Mouse (Mus musculus): ENCODE measurements around the gene Cela3b. TPM values are rescaled to one million over a fixed set of nuclear protein-coding genes. Genes with fewer than 3 reads are reported as not detected.

The Cela3b gene
- total and polyA plus RNA-seq, 3 experiments, result not detected

DNA sequence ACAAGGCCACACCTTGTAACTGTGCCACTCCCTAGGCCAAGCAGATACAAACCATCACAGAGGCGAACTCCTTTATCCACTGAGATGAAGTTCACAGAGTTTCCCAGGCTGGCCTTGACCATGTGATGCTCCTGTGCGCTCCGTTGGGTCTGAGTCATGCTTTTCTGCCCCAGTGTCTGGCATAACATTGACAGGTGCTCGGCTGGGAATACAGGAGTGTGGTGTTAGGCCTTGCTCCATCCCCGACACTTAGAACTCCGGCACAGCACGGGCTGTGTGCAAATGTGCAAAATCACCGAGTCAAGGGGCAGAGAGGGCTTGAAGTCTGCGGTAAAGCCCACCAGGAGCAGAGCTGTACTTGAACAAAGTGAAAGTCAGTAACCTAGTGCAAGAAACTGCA, 37.5 kb downstream of the Cela3b start:
- no peak for DNase-seq (ENCODE audit: extremely low read depth)
- H3K27me3 ChIP-seq (replicated peaks), result no peaks in the 10 kb centered on the region
- dilution Hi-C loops (cut with MboI; ENCODE audit: extremely low pct_ligation_motif_present, extremely low pct_unique_long_range_greater_than_20kb, low sequenced_read_pairs) (no loop called here), in situ Hi-C loops (cut with MboI; ENCODE audit: low pct_ligation_motif_present, low pct_unique_long_range_greater_than_20kb, low sequenced_read_pairs) (no loop called here)
- H3K79me2 ChIP-seq (replicated peaks; ENCODE audit: control insufficient read depth, extremely low read depth, insufficient read depth, poor library complexity, severe bottlenecking), result no peaks in the 10 kb centered on the region
- TF ChIP-seq TBP (conservative IDR thresholded peaks at IDR 0.05; ENCODE audit: low read depth, low read length) (no peak), MAFK (IDR thresholded peaks at IDR 0.05; ENCODE audit: insufficient replicate concordance, low read length) (no peak), MAZ (IDR thresholded peaks at IDR 0.05; ENCODE audit: low read depth, low read length) (no peak), JUND (conservative IDR thresholded peaks at IDR 0.05; ENCODE audit: low read depth, low read length) (no peak), USF2 (conservative IDR thresholded peaks at IDR 0.05; ENCODE audit: low read depth, low read length) (no peak), JUN (IDR thresholded peaks at IDR 0.05; ENCODE audit: insufficient read depth, low read depth, low read length) (no peak), PAX5 (IDR thresholded peaks at IDR 0.05; ENCODE audit: low read length) (no peak), GABPA (IDR thresholded peaks at IDR 0.05; ENCODE audit: insufficient replicate concordance, low read depth, low read length) (no peak)
- peaks cover 0 to 12% of the 10 kb centered on the region in 2 experiments for H3K36me3 ChIP-seq (replicated peaks in 1 of 2; ENCODE audit: control insufficient read depth in 1 of 2, insufficient read depth in 1 of 2, low read length in 1 of 2)
- no peak overlapping the region for H3K9ac ChIP-seq (ENCODE audit: insufficient read depth, low read depth)
- no peak overlapping the region for H3K27ac ChIP-seq (ENCODE audit: insufficient read depth, low read depth)
- peaks cover 6 to 21% of the 10 kb centered on the region in 2 experiments; a peak in 3 of 4 replicates for H3K4me1 ChIP-seq (ENCODE audit: control insufficient read depth in 1 of 2, insufficient read depth in 2 of 2)
- peaks cover 5% of the 10 kb centered on the region for H3K9me3 ChIP-seq (replicated peaks; ENCODE audit: low read length)
- no peak overlapping the region for H3K4me3 ChIP-seq (replicated peaks in 1 of 3; ENCODE audit: low read depth in 2 of 3, low read length in 2 of 3, poor library complexity in 1 of 3)
- no peak overlapping the region for H3K4me2 ChIP-seq (ENCODE audit: insufficient read depth, low read depth, poor library complexity, severe bottlenecking)

DNA sequence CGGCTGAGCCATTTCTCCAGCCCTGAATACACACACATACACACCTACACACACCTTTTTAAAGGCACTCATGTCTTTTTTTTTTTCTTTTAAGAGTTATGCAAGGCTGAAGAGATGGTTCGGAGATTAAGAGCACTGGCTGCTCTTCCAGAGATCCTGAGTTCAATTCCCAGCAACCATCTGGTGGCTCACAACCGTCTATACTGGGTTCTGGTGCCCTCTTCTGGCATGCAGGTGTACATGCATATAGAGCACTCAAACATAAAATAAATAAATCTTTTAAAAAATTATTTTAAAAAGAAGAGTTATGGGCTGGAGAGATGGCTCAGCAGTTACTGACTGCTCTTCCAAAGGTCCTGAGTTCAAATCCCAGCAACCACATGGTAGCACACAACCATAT, 39.1 kb downstream of the Cela3b start:
- dilution Hi-C loops (cut with MboI; ENCODE audit: extremely low pct_ligation_motif_present, extremely low pct_unique_long_range_greater_than_20kb, low sequenced_read_pairs) (no loop called here), in situ Hi-C loops (cut with MboI; ENCODE audit: low pct_ligation_motif_present, low pct_unique_long_range_greater_than_20kb, low sequenced_read_pairs) (no loop called here)

GRCm38 (mm10) chr4:137390196-137390595, 40.1 kb downstream of the Cela3b start:
- no peak overlapping the region for H3K9ac ChIP-seq (ENCODE audit: insufficient read depth, low read depth)
- DNase-seq (ENCODE audit: extremely low read depth), result no peak
- in situ Hi-C loops (cut with MboI; ENCODE audit: low pct_ligation_motif_present, low pct_unique_long_range_greater_than_20kb, low sequenced_read_pairs) (no loop called here), dilution Hi-C loops (cut with MboI; ENCODE audit: extremely low pct_ligation_motif_present, extremely low pct_unique_long_range_greater_than_20kb, low sequenced_read_pairs) (no loop called here)
- no peak overlapping the region for H3K4me2 ChIP-seq (ENCODE audit: insufficient read depth, low read depth, poor library complexity, severe bottlenecking)
- H3K9me3 ChIP-seq (replicated peaks; ENCODE audit: low read length), result peaks cover 2% of the 10 kb centered on the region
- peaks cover 6 to 21% of the 10 kb centered on the region in 2 experiments; a peak in 3 of 4 replicates for H3K4me1 ChIP-seq (ENCODE audit: control insufficient read depth in 1 of 2, insufficient read depth in 2 of 2)
- H3K79me2 ChIP-seq (replicated peaks; ENCODE audit: control insufficient read depth, extremely low read depth, insufficient read depth, poor library complexity, severe bottlenecking), result peaks cover 9% of the 10 kb centered on the region; the same call in 1 of the 2 replicates
- TF ChIP-seq TBP (conservative IDR thresholded peaks at IDR 0.05; ENCODE audit: low read depth, low read length) (no peak), NELFE (IDR thresholded peaks at IDR 0.05; ENCODE audit: low read depth, low read length) (no peak), NRF1 (IDR thresholded peaks at IDR 0.05; ENCODE audit: low read depth, low read length) (no peak), GABPA (IDR thresholded peaks at IDR 0.05; ENCODE audit: insufficient replicate concordance, low read depth, low read length) (no peak), UBTF (IDR thresholded peaks at IDR 0.05; ENCODE audit: low read depth, low read length) (no peak), RCOR1 (conservative IDR thresholded peaks at IDR 0.05; ENCODE audit: low read depth, low read length) (no peak), JUND (conservative IDR thresholded peaks at IDR 0.05; ENCODE audit: low read depth, low read length) (no peak), IRF4 (IDR thresholded peaks at IDR 0.05; ENCODE audit: low read depth, low read length) (no peak), MYC (IDR thresholded peaks at IDR 0.05; ENCODE audit: low read depth, low read length) (no peak), POLR2AphosphoS2 (IDR thresholded peaks at IDR 0.05; ENCODE audit: low read depth, low read length) (no peak)
- H3K36me3 ChIP-seq (replicated peaks in 1 of 2; ENCODE audit: control insufficient read depth in 1 of 2, insufficient read depth in 1 of 2, low read length in 1 of 2), result peaks cover 0 to 12% of the 10 kb centered on the region in 2 experiments
- no peak overlapping the region for H3K4me3 ChIP-seq (replicated peaks in 1 of 3; ENCODE audit: low read depth in 2 of 3, low read length in 2 of 3, poor library complexity in 1 of 3)
- no peaks in the 10 kb centered on the region for H3K27me3 ChIP-seq (replicated peaks)
- H3K27ac ChIP-seq (ENCODE audit: insufficient read depth, low read depth), result no peak overlapping the region

More for the DNA sequence above, 39.1 kb downstream of the Cela3b start:
- no peaks in the 10 kb centered on the region for H3K27me3 ChIP-seq (replicated peaks)
- no peak overlapping the region for H3K4me2 ChIP-seq (ENCODE audit: insufficient read depth, low read depth, poor library complexity, severe bottlenecking)
- H3K79me2 ChIP-seq (replicated peaks; ENCODE audit: control insufficient read depth, extremely low read depth, insufficient read depth, poor library complexity, severe bottlenecking), result peaks cover 9% of the 10 kb centered on the region; the same call in 1 of the 2 replicates
- H3K36me3 ChIP-seq (replicated peaks in 1 of 2; ENCODE audit: control insufficient read depth in 1 of 2, insufficient read depth in 1 of 2, low read length in 1 of 2), result peaks cover 0 to 12% of the 10 kb centered on the region in 2 experiments
- H3K4me1 ChIP-seq (ENCODE audit: control insufficient read depth in 1 of 2, insufficient read depth in 2 of 2), result peaks cover 6 to 21% of the 10 kb centered on the region in 2 experiments; a peak in 3 of 4 replicates
- no peak overlapping the region for H3K4me3 ChIP-seq (replicated peaks in 1 of 3; ENCODE audit: low read depth in 2 of 3, low read length in 2 of 3, poor library complexity in 1 of 3)
- H3K9me3 ChIP-seq (replicated peaks; ENCODE audit: low read length), result peaks cover 5% of the 10 kb centered on the region
- no peak for DNase-seq (ENCODE audit: extremely low read depth)
- H3K9ac ChIP-seq (ENCODE audit: insufficient read depth, low read depth), result no peak overlapping the region
- H3K27ac ChIP-seq (ENCODE audit: insufficient read depth, low read depth), result no peak overlapping the region
- peak in 1 of 2 experiments; percentile 49; a peak in 3 of 4 replicates for TF ChIP-seq CTCF (conservative IDR thresholded peaks at IDR 0.05 in 1 of 2, IDR thresholded peaks at IDR 0.05 in 1 of 2; ENCODE audit: low read depth in 2 of 2, low read length in 2 of 2)
- TF ChIP-seq USF2 (conservative IDR thresholded peaks at IDR 0.05; ENCODE audit: low read depth, low read length), result no peak
- TF ChIP-seq GABPA (IDR thresholded peaks at IDR 0.05; ENCODE audit: insufficient replicate concordance, low read depth, low read length), result no peak
- TF ChIP-seq KAT2A (IDR thresholded peaks at IDR 0.05; ENCODE audit: insufficient replicate concordance, low read length), result no peak
- no peak for TF ChIP-seq CHD1 (IDR thresholded peaks at IDR 0.05; ENCODE audit: low read depth, low read length)
- TF ChIP-seq SMC3 (IDR thresholded peaks at IDR 0.05; ENCODE audit: low read depth, low read length), result peak; percentile 28
- TF ChIP-seq RAD21 (IDR thresholded peaks at IDR 0.05; ENCODE audit: low read depth, low read length), result peak; percentile 41
